Mouse (Mus musculus): ENCODE data around the gene Wdr86. TPM values are rescaled to one million over a fixed set of nuclear protein-coding genes. Genes with fewer than 3 reads are reported as not detected.
A peak's percentile ranks its signal among the peaks of the same experiment; 100 is the strongest.

Wdr86 gene
- polyA plus RNA-seq, 1 experiment from 2014 or later = not detected

- whole genome bisulfite sequencing (ENCODE audit: missing documents) = 86% methylated on average over 3 of the region's 3 CpGs
Observed at GRCm38 (mm10) chr5:24719852-24720251, 10.7 kb downstream of the Wdr86 start.

GRCm38 (mm10) chr5:24718076-24718475 is 12.5 kb downstream of the Wdr86 start:
- no peak overlapping the region for H3K4me3 ChIP-seq (ENCODE audit: inconsistent target)
- H3K36me3 ChIP-seq (ENCODE audit: inconsistent target) = no peaks in the 10 kb centered on the region
- no peaks in the 10 kb centered on the region for H3K79me2 ChIP-seq (ENCODE audit: inconsistent target)
- WGBS (ENCODE audit: missing documents) = 95% methylated on average over 6 of the region's 6 CpGs
- no peak overlapping the region for H3K27ac ChIP-seq

More at GRCm38 (mm10) chr5:24719852-24720251, 10.7 kb downstream of the Wdr86 start:
- Histone ChIP-seq H3K4me3 (ENCODE audit: inconsistent target) (no peak overlapping the region), H3K79me2 (ENCODE audit: inconsistent target) (no peaks in the 10 kb centered on the region), H3K36me3 (ENCODE audit: inconsistent target) (no peaks in the 10 kb centered on the region), H3K27ac (no peak overlapping the region)

GRCm38 (mm10) chr5:24713987-24714386 is 16.5 kb downstream of the Wdr86 start:
- no peaks in the 10 kb centered on the region for H3K79me2 ChIP-seq (ENCODE audit: inconsistent target)
- WGBS (ENCODE audit: missing documents) = 96% methylated on average over 6 of the region's 6 CpGs
- peaks cover 23% of the 10 kb centered on the region for H3K36me3 ChIP-seq (ENCODE audit: inconsistent target)

GRCm38 (mm10) chr5:24713199-24713598 is 17.3 kb downstream of the Wdr86 start:
- Histone ChIP-seq H3K79me2 (ENCODE audit: inconsistent target) (no peaks in the 10 kb centered on the region), H3K27ac (no peak overlapping the region), H3K4me3 (ENCODE audit: inconsistent target) (no peak overlapping the region), H3K36me3 (ENCODE audit: inconsistent target) (peaks cover 31% of the 10 kb centered on the region)
- WGBS (ENCODE audit: missing documents) = 67% methylated on average over 1 of the region's 2 CpGs

More at GRCm38 (mm10) chr5:24713987-24714386, 16.5 kb downstream of the Wdr86 start:
- H3K27ac ChIP-seq = no peak overlapping the region
- H3K4me3 ChIP-seq (ENCODE audit: inconsistent target) = no peak overlapping the region

GRCm38 (mm10) chr5:24711615-24712014 is 18.9 kb downstream of the Wdr86 start:
- Histone ChIP-seq H3K36me3 (ENCODE audit: inconsistent target) (peaks cover 47% of the 10 kb centered on the region), H3K79me2 (ENCODE audit: inconsistent target) (no peaks in the 10 kb centered on the region), H3K4me3 (ENCODE audit: inconsistent target) (no peak overlapping the region), H3K27ac (no peak overlapping the region)
- WGBS (ENCODE audit: missing documents) = 92% methylated on average over 6 of the region's 6 CpGs

- Histone ChIP-seq H3K27ac (no peak overlapping the region), H3K4me3 (ENCODE audit: inconsistent target) (no peak overlapping the region), H3K79me2 (ENCODE audit: inconsistent target) (no peaks in the 10 kb centered on the region), H3K36me3 (ENCODE audit: inconsistent target) (peaks cover 62% of the 10 kb centered on the region)
- 95% methylated on average over 2 of the region's 2 CpGs for WGBS (ENCODE audit: missing documents)
Observed at GRCm38 (mm10) chr5:24709962-24710361, 20.6 kb downstream of the Wdr86 start.

- H3K79me2 ChIP-seq (ENCODE audit: inconsistent target) = no peaks in the 10 kb centered on the region
- H3K36me3 ChIP-seq (ENCODE audit: inconsistent target) = peaks cover 96% of the 10 kb centered on the region
- no peak overlapping the region for H3K4me3 ChIP-seq (ENCODE audit: inconsistent target)
- H3K27ac ChIP-seq = no peak overlapping the region
- 100% methylated on average over 8 of the region's 8 CpGs for WGBS (ENCODE audit: missing documents)
Observed at GRCm38 (mm10) chr5:24704615-24705014, 25.9 kb downstream of the Wdr86 start.

- H3K36me3 ChIP-seq (ENCODE audit: inconsistent target) = peaks cover 96% of the 10 kb centered on the region
- WGBS (ENCODE audit: missing documents) = 94% methylated on average over 3 of the region's 3 CpGs
- H3K79me2 ChIP-seq (ENCODE audit: inconsistent target) = no peaks in the 10 kb centered on the region
- no peak overlapping the region for H3K4me3 ChIP-seq (ENCODE audit: inconsistent target)
- H3K27ac ChIP-seq = no peak overlapping the region
Observed at GRCm38 (mm10) chr5:24701271-24701670, 29.3 kb downstream of the Wdr86 start.

- H3K79me2 ChIP-seq (ENCODE audit: inconsistent target) = no peaks in the 10 kb centered on the region
- H3K4me3 ChIP-seq (ENCODE audit: inconsistent target) = no peak overlapping the region
- peaks cover 100% of the 10 kb centered on the region for H3K36me3 ChIP-seq (ENCODE audit: inconsistent target)
- no peak overlapping the region for H3K27ac ChIP-seq
- WGBS (ENCODE audit: missing documents) = 93% methylated on average over 3 of the region's 3 CpGs
Observed at GRCm38 (mm10) chr5:24696704-24697103, 33.8 kb downstream of the Wdr86 start.

GRCm38 (mm10) chr5:24687696-24688095 is 42.8 kb downstream of the Wdr86 start:
- WGBS (ENCODE audit: missing documents) = 0% methylated on average over 1 of the region's 1 CpGs
- peaks cover 49% of the 10 kb centered on the region for H3K79me2 ChIP-seq (ENCODE audit: inconsistent target)

GRCm38 (mm10) chr5:24686671-24687420 is 43.7 kb downstream of the Wdr86 start:
- H3K27ac ChIP-seq = peak overlapping the region; percentile 85
- WGBS (ENCODE audit: missing documents) = 75% methylated on average over 16 of the region's 16 CpGs
- H3K79me2 ChIP-seq (ENCODE audit: inconsistent target) = peaks cover 49% of the 10 kb centered on the region
- H3K36me3 ChIP-seq (ENCODE audit: inconsistent target) = peaks cover 26% of the 10 kb centered on the region
- peak overlapping the region; percentile 78 for H3K4me3 ChIP-seq (ENCODE audit: inconsistent target)

More at GRCm38 (mm10) chr5:24687696-24688095, 42.8 kb downstream of the Wdr86 start:
- Histone ChIP-seq H3K4me3 (ENCODE audit: inconsistent target) (no peak overlapping the region; the same call in 1 of the 2 replicates), H3K36me3 (ENCODE audit: inconsistent target) (peaks cover 34% of the 10 kb centered on the region), H3K27ac (peak overlapping the region; percentile 85)

- H3K4me3 ChIP-seq (ENCODE audit: inconsistent target) = peak overlapping the region; percentile 78
- under 1% methylated on average over 15 of the region's 15 CpGs for WGBS (ENCODE audit: missing documents)
- peaks cover 45% of the 10 kb centered on the region for H3K79me2 ChIP-seq (ENCODE audit: inconsistent target)
- H3K36me3 ChIP-seq (ENCODE audit: inconsistent target) = peaks cover 19% of the 10 kb centered on the region
- H3K27ac ChIP-seq = peak overlapping the region; percentile 85
Observed at GRCm38 (mm10) chr5:24686176-24686575, 44.4 kb downstream of the Wdr86 start.

- Histone ChIP-seq H3K27ac (peak within 1 kb of the TSS; percentile 99), H3K4me3 (ENCODE audit: inconsistent target) (peak within 1 kb of the TSS; percentile 78), H3K36me3 (ENCODE audit: inconsistent target) (peaks cover 12% of the 10 kb centered on the region), H3K79me2 (ENCODE audit: inconsistent target) (peaks cover 39% of the 10 kb centered on the region)
- under 1% methylated on average over 53 of the region's 53 CpGs for WGBS (ENCODE audit: missing documents)
Observed at GRCm38 (mm10) chr5:24685366-24686093, 45.0 kb downstream of the Wdr86 start, which contains the start of gene Nub1. Nub1 (plus strand) TSS chr5:24685532.

GRCm38 (mm10) chr5:24684578-24685365 is 45.8 kb downstream of the Wdr86 start:
- 28% methylated on average over 15 of the region's 16 CpGs for WGBS (ENCODE audit: missing documents)
- peak overlapping the region; percentile 31 for H3K4me3 ChIP-seq (ENCODE audit: inconsistent target)
- peak overlapping the region; percentile 99 for H3K27ac ChIP-seq
- peaks cover 5% of the 10 kb centered on the region for H3K36me3 ChIP-seq (ENCODE audit: inconsistent target)
- peaks cover 31% of the 10 kb centered on the region for H3K79me2 ChIP-seq (ENCODE audit: inconsistent target)
